Mouse (Mus musculus): ENCODE results near the gene Ints11. TPM values are rescaled to one million over a fixed set of nuclear protein-coding genes. Genes with fewer than 3 reads are reported as not detected.

Ints11 gene
- total RNA-seq, 2 experiments from 2014 or later: 30.1 to 34.7 TPM

DNA sequence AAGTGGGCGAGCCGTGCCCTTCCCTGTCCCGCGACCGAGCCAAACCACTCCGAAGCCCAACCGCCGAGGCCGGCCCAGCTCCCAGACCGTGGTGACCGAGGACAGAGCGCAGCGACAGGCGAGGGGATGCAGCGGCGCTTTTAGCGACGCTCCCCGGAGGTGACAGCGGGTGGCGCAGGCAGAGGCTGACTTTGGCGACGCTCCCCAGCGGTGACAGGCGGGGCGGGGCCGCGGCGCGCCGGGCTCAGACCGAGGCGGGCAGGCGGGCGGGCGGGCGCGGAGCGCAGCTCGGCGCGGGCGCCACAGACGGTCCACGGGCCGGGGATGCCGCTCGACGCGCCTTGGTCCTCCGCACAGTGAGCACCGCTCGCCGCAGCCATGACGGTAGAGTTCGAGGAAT, 22.7 kb downstream of the Ints11 start:
- peak; percentile 90 to 93 for DNase-seq

DNA sequence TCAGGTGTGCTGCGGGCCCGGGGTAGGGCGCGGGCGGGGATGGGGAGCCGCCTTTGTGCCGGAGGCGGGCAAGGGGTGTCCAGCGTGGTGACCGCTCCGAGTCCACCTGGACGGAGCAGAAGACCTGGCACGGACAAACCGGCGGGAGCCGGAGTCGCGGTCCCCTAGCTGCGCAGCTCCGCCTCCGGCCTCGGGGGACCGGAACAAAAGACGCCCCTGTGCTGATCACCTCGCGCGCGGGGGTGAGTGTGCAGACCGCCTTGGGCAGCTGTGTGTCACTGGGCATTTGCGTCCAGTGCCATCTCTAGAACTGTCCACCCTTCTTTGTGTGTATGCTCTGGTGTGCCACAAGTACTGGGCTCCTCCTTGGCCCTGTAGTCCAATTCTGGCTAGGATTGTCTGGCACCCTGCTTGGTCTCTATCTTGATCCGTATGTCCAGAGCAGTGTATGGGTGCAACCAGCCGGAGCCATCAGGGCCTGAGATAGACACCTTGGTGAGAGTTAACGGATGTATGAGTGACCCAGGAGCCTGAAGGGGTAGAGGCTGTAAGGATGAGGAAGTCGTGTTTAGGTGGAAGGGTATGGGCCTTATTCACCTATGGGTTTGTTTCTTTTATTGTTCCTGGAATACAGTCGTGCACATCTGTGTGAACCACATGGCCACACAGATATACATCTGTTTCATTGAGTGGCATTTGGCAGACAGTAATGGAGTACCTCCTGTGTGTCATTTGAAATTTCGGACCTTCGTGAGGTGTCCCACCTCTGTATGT, 23.3 kb downstream of the Ints11 start:
- DNase-seq: peak; percentile 49 to 64

DNA sequence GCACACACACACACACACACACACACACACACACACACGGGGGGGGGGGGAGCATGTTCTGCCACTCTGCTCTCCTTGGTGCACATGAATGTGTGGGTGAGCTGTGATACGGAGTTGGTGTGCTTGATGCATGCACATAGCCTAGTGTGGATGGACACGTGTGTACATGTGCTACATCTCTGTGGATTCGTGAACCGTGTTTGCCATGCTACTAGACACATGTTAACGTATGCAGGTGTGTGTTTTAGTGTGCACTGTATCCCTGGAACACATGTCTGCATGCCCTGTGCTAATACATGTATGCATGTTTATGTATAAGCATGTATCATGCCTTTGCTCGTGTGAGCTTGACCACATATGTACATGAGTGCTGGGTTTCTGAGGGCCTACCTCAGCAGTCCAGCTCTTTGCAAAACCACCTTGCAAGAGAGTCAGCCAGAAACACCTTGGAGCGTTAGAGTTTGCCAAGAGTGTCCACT, 23.9 kb downstream of the Ints11 start:
- DNase-seq: no peak

DNA sequence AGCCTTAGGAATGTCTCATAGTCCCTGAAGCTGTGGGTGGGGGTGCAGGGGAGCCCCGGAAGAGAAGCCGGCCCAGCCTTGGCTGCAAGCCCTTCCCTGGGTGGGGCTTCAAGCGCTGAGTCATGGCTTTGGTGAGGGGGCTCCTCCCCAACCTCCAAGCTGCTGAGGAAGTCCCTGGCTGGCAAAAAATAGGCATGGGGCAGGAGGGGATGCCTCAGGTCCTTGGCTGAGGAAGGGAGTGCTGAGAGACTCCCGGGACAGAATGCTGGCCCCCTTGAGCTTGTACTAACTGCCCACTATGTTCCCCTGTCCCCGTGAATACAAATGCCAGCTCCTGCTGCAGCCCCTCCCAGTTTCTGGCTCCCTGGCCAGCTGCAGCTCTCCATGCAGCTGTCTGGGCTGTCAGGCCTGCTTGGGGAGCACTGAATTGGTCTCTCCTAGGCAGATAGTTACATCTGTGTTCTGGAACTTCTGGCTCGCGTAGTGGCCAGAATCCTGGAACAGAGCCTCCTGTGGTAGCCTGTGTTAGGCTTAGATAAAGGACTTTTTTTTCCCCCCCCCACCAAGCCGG, 25.1 kb downstream of the Ints11 start:
- DNase-seq: peak; percentile 82 to 86

DNA sequence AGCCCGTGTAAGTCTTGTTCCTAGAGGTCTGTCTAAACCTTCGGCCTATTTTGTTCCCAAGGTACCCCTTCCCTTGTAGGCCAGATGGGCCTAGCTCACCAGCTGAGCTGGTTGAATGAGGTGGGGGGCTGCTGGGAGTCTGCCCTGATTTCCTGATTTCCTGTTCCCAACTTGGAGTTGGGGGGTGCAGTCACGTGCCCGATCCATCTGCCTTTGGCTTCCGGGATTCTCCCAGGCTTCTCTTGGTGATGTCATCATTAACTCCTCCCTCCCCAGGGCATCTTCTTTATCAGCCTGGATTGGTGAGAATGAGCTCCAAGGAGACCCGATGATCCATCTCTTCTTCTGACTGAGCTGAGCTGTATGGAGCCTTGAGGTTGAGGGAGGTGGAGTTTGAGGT, 25.9 kb downstream of the Ints11 start:
- peak; percentile 53 to 72 for DNase-seq

DNA sequence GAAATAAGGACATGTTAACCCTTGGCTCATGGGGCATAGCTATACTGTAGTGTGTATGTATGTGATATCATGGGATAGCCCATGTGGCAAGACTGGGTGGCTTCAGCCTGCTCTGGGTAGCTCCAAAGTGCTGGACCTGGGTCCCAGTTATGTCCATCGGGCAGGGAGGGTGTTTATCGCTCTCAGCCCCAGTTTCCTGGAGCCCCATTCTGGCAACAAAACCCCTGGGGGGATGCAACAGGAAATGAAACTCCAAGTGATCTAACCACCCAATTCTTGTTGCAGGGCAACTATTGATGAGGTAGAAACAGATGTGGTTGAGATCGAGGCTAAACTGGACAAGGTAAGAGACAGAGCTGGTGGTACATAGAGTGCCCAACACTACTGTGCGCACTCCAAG, 26.5 kb downstream of the Ints11 start:
- DNase-seq: no peak

DNA sequence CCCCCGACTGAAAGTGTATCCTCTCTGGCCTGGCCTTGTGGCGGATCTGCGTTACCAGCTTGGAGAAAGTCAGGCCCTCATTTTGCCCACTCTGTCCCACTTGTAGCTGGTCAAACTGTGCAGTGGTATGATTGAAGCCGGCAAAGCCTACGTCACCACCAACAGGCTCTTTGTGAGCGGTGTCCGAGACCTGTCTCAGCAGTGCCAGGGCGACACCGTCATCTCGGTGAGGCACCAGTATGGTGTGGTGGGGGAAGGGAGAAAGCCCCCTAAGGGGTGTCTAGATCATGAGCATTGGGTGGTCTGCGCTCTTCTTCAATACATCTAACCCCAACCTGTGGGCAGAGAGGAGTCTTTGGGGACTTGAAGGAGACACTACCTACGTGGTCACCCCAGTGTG, 27.1 kb downstream of the Ints11 start:
- DNase-seq: no peak

DNA sequence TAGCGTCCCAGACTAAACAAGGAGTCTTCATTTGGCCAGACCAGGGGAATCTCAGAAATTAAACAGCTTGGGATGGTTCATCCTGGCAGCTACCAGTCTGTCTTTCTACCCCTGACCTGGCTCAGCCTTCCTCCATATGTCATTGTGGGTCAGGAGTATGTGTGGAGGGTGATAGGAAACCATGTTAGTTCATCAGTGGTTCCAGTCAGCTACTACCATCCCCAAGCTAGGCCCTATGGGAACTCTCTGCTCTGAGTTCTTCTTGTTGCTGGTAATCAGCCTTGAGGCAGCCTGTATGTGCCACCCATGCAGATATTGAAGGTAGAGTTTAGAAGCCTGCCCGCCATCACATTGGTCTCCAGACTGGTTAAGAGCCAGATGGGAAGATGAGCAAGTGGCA, 29.0 kb downstream of the Ints11 start:
- no peak for DNase-seq

DNA sequence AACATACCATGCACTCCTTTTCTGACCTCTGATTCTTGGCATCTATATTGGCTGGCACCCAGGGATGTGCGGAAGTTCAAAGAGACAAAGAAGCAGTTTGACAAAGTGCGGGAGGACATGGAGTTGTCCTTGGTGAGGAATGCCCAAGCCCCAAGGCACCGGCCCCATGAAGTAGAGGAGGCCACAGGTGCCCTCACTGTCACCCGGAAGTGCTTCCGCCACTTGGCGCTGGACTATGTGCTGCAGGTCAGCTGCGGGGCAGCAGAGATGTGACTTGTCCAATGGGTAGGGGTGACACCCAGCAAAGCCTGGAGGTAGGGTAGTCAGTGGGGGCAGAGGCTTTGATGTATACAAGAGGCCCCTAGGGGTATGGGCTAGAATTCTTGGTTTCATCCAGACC, 30.0 kb downstream of the Ints11 start:
- DNase-seq: no peak

DNA sequence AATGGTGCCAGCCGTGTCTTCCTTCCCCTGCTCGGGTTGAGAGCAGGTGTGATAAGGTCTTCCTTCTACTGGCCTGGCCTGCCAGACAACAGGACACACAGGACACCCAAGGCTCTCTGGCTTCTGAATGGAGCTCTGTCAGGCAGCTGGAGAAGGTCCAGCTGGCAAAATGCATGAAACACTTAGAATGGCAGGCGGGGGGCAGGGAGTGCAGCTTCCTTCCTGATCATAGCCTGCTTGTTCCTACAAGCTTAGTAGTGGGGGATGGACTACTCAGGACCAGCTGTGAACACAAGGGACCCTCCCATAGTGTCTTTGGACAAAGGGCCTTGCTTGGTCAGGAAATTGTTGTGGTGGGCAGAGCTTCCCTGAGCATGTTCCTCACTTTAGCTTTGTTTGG, 31.9 kb downstream of the Ints11 start:
- peak; percentile 42 to 58 for DNase-seq

DNA sequence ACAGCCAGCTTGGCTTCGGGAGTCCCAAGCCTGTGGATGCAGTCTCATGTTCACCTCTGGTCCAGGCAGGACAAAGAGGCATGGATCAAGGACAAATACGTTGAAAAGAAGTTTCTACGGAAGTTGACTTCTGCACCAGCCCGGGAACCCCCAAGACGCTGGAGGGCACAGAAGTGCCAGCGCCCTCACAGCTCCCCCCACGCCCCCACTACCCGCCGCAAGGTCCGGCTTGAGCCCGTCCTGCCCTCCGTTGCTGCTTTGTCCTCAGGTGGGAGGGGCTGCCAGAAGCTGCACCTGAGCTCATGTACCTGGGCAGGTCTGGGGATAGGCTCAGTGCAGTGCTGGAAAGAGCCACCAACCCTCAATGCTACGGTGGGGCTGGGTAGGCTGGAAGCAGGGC, 33.9 kb downstream of the Ints11 start:
- no peak for DNase-seq

DNA sequence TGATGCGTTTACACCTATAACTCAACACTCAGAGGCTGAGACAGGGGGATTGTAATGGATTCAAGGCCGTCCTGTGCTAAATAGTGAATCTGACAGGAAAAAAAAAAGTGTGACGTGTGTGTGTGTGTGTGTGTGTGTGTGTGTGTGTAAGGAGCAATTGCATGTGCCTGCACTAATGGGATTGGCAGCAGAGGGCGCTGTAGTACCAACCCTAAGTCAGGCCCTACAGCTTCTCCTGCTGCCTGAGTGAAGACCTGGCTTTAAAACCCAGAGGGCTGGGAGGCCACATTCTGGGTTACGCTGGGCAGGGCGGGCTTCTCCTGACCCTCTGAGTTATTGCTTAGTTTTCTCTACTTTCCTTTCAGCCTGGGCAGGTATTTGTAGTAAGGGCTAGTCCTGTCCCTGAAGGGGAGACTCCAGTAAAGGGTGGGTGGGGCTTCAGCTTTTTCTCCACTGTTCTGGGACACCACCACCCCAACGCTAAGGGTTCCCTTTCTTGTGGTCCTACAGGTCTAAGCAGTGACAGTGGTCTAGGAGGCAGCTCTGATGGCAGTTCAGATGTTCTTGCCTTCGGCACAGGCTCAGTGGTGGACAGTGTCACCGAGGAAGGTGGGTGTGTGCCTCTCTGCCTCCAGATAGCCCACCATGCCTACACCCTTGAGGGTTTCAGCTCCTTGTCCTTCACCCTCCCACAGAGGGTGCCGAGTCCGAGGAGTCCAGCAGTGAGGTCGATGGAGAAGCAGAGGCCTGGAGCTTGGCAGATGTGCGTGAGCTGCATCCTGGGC, 35.2 kb downstream of the Ints11 start:
- no peak for DNase-seq

DNA sequence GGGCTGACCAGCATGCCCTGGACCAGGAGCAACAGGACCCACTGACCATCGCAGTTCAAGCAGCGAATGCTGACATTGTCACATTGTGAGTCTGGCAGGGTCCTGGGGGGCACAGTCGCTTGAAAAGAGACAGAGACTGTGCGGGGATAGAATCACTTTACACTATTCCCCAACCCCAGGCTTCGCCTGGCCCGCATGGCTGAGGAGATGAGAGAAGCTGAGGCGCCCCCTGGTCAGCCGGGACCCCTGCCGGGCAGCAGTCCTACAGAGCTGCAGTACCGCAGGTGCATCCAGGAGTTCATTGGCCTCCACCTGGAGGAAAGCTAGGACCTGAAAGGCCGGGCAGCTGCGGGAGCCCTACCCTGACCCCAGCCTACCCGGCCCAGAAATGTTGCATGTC, 36.3 kb downstream of the Ints11 start:
- DNase-seq: no peak

DNA sequence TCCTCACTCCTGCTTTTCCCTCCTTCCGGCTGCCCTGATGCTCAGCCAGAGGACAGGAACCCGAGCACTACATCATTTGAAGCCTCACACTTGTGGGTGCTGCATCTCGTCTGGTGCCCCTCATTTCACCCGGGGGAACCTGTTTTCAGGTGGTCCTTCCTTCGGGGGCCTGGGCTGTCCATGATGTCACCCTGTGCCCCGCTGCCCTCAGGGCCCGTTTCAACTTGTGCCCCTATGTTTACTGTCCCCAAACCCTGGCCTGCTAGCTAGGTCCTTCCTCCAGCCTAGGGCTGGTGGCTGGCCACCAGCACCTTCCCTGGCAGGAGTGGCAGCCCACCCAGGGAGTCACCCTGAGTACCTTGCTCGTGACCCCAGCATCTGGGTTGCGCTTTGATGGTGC, 36.8 kb downstream of the Ints11 start:
- no peak for DNase-seq

DNA sequence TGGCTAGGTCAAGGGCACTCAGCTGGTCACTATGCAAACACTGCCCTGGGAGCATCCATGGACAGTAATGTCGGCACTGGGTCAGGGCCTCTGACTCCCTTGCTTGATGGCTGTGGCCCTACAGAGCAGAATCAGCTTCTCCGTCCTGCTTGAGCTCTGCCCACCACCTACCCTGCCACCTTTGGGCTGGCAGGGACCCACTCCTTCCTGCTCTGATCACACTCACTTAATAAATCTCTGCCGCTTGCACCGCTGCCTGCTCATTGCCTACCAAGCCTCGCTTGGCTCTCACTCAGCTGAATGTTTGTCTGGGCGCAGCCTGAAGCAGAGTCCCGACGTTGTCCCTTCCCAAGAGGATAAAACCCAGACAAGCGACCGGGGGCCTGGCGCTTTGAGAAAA, 37.7 kb downstream of the Ints11 start:
- no peak for DNase-seq

DNA sequence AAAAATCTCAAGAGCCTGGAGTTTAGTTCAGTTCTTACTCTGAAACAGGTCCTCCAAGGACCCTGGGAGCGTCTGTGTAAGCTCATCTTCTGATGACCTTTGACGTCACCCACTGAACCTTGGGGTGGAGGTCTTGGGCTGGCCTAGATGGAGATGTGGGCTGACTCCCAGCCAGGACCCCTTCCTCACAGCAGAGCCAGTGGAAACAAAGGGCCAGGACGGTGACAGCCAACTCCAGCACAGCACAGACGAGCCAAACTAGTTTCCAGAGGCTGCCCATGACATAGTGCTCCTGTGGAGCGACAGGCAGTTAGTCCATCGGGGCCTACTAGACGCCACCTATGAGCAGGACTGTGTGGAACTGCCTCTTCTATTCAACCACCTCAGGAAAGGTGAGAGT, 38.9 kb downstream of the Ints11 start:
- DNase-seq: no peak

DNA sequence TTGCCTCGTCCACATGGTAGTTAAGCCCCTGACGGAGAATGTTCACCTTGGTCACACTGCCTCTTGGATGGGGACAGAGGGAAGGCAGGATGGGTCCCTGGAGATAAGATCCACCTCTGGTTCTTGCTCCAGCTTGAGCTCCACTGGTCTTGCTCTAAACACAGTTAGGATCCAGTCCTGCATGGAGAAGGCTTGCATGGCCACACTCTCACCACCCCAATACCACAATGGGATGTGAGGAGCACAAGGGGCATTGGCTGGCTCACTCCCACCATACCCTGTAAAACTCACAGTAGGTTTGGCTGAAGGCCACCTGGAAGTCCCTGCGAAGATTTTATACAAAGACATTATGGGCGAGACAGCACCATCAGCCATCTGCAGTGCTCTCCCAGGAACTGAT, 39.4 kb downstream of the Ints11 start:
- DNase-seq: no peak

DNA sequence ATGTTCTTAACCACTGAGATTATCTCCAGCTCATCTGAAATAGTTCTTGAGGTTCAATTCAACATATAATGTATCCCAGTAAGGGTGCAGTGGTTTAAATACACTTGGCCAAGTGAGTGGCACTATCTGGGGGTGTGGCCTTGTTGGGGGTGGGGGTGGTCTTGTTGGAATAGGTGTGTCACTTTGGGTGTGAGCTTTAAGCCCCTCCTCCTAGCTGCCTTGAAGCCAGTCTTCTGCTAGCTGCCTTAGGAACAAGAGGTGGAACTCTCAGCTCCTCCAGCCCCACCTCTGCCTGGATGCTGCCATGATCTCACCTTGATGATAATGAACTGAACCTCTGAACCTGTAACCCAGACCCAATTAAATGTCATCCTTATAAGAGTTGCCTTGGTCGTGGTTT, 62.7 kb downstream of the Ints11 start:
- no peak for DNase-seq

Small RNA genes within 50 kb of the gene (microRNA-seq; reads per million reads assigned to microRNA genes)
- not detected for gene Gm22991

Other genes with a start within 250 kb of the Ints11 start
- gene Cdk11b, start 244.7 kb upstream of the Ints11 start, total RNA-seq (2021): 10 to 100 TPM; 42.5 to 52.6 TPM
- not detected for gene Gm10563, start 224.1 kb upstream of the Ints11 start, total RNA-seq (2021)
- gene Mmp23, start 216.2 kb upstream of the Ints11 start, total RNA-seq (2021): 1 to 10 TPM; 5.5 to 8.9 TPM
- 10 to 100 TPM; 43.6 to 48.9 TPM for gene Mib2, start 200.3 kb upstream of the Ints11 start, total RNA-seq (2021)
- 10 to 100 TPM; 31.3 to 59.8 TPM for gene Fndc10, start 175.2 kb upstream of the Ints11 start, total RNA-seq (2021)
- 100 to 1,000 TPM in 1 of 2 experiments, 10 to 100 TPM in 1; 98.1 to 123 TPM for gene Ssu72, start 164.7 kb upstream of the Ints11 start, total RNA-seq (2021)
- under 1 TPM; 0.70 to 0.72 TPM for gene Tmem240, start 134.7 kb upstream of the Ints11 start, total RNA-seq (2021)
- 10 to 100 TPM; 83.2 to 94.1 TPM for gene Atad3a, start 108.5 kb upstream of the Ints11 start, total RNA-seq (2021)
- 1 to 10 TPM; 3.4 to 6.0 TPM for gene Vwa1, start 94.8 kb upstream of the Ints11 start, total RNA-seq (2021)
- under 1 TPM; 0.30 to 0.56 TPM for gene Tmem88b, start 83.7 kb upstream of the Ints11 start, total RNA-seq (2021)
- gene Ankrd65, start 79.1 kb upstream of the Ints11 start, total RNA-seq (2021): not detected
- 100 to 1,000 TPM; 133 to 141 TPM for gene Mrpl20, start 66.7 kb upstream of the Ints11 start, total RNA-seq (2021)
- 100 to 1,000 TPM in 1 of 2 experiments, 10 to 100 TPM in 1; 86.3 to 122 TPM for gene Ccnl2, start 57.1 kb upstream of the Ints11 start, total RNA-seq (2021)
- gene Aurkaip1, start 38.3 kb upstream of the Ints11 start, total RNA-seq (2021): 100 to 1,000 TPM; 140 to 170 TPM
- 10 to 100 TPM; 40.2 to 47.0 TPM for gene Mxra8, start 29.9 kb upstream of the Ints11 start, total RNA-seq (2021)
- gene Dvl1, start 22.1 kb upstream of the Ints11 start, total RNA-seq (2021): 10 to 100 TPM; 61.2 to 61.7 TPM
- under 1 TPM; 0.23 TPM for gene Tas1r3, start 6.2 kb upstream of the Ints11 start, total RNA-seq (2021)
- gene Cptp, start 106 bp upstream of the Ints11 start, total RNA-seq (2021): 10 to 100 TPM in 1 of 2 experiments, 1 to 10 TPM in 1; 9.7 to 21.8 TPM
- 10 to 100 TPM; 25.1 to 28.1 TPM for gene Pusl1, start 22.2 kb downstream of the Ints11 start, total RNA-seq (2021)
- 10 to 100 TPM; 20.1 to 20.7 TPM for gene Acap3, start 22.3 kb downstream of the Ints11 start, total RNA-seq (2021)
- 10 to 100 TPM; 70.9 to 81.5 TPM for gene Ube2j2, start 74.3 kb downstream of the Ints11 start, total RNA-seq (2021)
- gene C1qtnf12, start 92.8 kb downstream of the Ints11 start, total RNA-seq (2021): 10 to 100 TPM; 43.5 to 89.3 TPM
- gene B3galt6, start 123.1 kb downstream of the Ints11 start, total RNA-seq (2021): 1 to 10 TPM; 7.6 to 8.0 TPM
- 100 to 1,000 TPM; 266 to 276 TPM for gene Sdf4, start 123.3 kb downstream of the Ints11 start, total RNA-seq (2021)
- gene Tnfrsf4, start 144.3 kb downstream of the Ints11 start, total RNA-seq (2021): under 1 TPM; 0.43 to 0.89 TPM
- gene Tnfrsf18, start 156.6 kb downstream of the Ints11 start, total RNA-seq (2021): under 1 TPM in 1 of 2 experiments, not detected in 1; 0.40 TPM
- under 1 TPM in 1 of 2 experiments, not detected in 1; 0.16 TPM for gene Ttll10, start 189.9 kb downstream of the Ints11 start, total RNA-seq (2021)
- gene 9430015G10Rik, start 240.4 kb downstream of the Ints11 start, total RNA-seq (2021): 10 to 100 TPM; 10.4 to 11.5 TPM